Mouse (Mus musculus): Measurements from ENCODE around the gene Sema6b. TPM values are rescaled to one million over a fixed set of nuclear protein-coding genes. Genes with fewer than 3 reads are reported as not detected.
"Not testable (repeated sequence)": the region's sequence is repeated elsewhere in the genome, so short reads cannot be mapped to it uniquely, and the experiment has no call there.

Gene Sema6b
- polyA plus RNA-seq, 1 experiment, result 9.9 TPM

DNA sequence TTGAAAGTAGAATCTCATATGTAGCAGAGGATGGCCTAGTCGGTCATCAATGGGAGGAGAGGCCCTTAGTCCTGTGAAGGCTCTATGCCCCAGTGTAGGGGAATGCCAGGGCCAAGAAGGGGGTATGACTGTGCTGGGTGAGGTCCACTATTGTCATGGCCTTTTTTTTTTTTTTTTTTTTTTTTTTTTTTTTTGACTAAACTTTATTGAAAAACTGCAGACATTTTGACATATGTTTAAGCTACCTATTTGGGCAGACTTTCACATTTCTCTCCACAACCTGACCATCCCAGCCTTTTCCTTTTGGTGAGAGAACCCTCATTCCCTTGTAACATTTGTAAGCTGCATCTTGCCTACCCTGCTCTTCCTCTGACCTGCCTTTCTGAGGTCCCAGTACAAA lies 47.8 kb downstream of the Sema6b start:
- no peak for DNase-seq (ENCODE audit: low read depth)

DNA sequence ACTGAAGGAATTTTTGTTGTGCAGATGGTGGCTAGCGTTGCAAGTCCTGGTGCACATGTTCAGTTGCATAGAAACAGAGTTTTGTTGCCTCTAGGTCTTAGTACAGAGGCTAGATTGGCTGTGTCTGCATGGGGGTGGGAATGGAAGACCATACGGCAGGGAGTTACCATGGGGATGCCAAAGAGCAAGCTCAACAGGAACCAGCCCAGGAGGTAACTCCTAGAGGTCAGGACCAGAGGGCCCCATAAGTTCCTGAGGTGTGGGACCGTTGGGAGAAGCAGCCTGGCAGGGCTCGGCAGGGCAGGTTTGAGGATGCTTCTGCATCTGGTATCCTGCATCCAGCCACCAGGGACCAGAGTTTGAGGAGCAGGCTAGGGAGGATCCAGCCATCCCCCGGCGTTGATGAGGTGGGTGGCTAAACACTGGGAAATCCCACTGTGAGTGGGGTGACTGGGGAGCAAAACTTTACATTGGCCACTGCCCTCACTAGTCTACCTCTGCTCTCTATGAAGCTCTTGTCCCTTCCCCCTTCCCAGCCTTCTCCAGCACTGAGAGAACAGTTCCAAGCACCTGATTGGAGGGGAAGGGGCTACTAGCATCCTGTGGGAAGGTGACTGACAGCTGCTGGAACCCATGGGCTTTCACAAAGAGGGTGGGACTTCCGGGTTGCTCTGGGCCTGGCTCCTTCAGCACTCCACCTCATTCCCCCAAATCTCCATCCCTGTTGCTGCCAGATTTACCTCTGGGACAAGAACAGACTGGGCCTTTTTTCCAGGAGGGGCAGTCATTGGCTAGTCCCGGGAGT lies 59.2 kb downstream of the Sema6b start:
- no peak for DNase-seq (ENCODE audit: low read depth)

DNA sequence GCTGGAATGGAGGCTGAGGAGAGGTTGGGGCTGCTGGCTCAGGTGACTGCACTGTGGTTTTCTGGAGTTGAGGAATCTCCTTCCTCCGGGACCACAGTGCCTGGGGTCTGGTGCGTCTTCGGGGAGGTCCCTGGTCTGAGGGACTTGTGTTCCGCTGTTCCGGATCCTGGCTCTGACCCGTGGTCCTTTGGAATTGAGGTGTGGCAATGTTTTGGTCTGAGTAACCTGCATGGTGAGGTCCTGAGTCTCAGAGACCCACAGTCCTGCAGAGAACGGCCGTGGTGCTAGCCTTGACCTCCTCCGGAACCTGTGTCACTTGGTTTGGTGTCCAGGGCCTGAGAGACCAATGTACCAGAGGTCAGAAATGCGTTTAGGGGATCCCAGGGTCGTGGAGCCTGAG lies 60.2 kb downstream of the Sema6b start:
- no peak for DNase-seq (ENCODE audit: low read depth)

DNA sequence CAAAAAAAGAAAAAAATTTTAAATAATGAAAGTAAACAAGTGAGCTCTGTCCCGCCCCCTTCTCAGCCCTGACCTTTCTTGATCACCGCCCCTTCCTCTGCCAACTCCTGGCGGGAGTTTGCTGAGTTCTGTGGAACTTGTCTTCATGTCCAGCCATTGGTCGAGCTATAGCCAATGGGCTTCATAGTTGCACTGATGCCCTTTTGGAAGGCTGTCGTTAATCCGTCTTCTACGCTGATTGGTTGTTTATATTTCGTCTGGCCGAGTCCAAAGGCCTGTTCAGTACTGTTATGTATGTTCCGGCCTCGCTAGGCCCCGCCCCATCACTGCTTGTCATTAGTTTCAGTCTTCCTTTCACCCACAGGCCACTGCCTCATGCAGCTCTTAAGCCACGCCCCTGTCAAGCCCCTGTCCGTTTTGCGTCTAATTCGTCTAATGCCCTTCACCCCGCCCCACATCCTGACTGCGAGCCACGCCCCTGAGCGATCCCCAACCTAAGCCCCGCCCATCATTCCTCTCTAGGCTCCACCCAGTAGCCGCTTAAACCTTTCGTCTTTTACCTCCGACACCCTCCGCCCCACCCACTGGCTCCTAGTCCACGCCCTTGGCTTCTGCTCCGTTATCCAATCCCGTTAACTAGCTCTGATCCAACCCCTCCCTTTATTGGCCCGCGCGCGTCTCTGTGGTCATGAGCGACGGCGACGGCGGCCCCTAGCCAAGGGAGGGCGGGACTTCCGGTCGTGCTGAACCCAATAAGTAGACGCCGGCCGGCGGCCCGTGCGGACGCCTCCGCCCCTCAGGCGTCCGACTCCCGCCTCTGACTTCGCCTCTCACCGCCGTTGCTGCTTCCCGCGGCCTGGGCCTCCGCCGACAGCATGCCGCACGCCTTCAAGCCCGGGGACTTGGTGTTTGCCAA lies 61.0 kb downstream of the Sema6b start, which contains the start of gene Hdgfl2:
Gene Hdgfl2, plus strand, starts transcription at position 755 of the 916 bp plus-strand sequence.
- DNase-seq (ENCODE audit: low read depth), result peak; percentile 98

DNA sequence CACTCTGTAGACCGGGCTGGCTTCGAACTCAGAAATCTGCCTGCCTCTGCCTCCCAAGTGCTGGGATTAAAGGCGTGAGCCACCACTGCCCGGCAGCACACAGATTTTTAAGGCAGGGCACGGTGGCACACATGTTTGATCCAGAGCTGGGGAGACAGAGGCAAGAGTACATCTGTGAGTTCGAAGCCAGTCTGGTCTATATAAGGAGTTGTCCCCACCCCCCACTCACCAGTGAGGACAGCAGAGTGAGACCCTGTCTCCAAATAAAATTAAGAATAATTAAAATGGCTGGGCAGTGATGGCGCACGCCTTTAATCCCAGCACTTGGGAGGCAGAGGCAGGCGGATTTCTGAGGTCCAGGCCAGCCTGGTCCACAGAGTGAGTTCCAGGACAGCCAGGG lies 61.8 kb downstream of the Sema6b start:
- not testable (repeated sequence) for DNase-seq (ENCODE audit: low read depth)

DNA sequence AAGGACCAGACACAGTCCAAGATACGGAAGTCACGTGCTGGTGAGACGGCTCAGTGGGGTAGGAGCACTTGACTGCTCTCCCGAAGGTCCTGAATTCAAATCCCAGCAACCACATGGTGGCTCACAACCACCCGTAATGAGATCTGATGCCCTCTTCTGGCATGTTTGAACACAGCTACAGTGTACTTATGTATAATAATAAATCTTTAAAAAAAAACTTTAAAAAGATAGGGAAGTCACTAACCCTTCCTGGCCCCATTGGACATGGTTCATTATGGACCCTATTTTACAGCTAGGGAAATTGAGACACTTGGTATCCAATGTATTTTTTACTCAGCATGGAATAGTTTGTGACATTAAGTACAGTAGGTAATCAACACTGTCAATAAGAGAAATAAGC lies 62.6 kb downstream of the Sema6b start:
- DNase-seq (ENCODE audit: low read depth), result no peak

DNA sequence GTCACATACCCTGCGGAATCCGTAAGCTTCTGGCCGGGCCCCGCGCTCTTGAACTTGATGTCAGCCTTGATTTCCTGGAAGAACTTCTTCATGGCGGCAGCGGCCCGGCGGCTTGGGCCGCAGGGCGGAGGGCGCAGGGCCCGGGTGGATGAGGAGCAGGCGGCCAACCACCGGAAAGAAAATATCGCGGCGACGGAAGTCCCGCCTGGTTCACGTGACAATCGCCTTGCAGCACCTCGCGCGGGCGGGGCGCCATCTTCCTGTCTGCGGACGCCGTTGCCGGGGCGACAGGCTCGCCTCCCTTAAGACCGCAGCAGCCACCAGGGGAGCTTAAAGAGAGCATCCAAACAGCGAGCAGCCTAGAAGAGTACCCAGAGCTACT lies 65.3 kb downstream of the Sema6b start, which contains the start of gene Ubxn6:
Gene Ubxn6, minus strand, starts transcription at position 202 of the 382 bp plus-strand sequence.
- DNase-seq (ENCODE audit: low read depth), result no peak

DNA sequence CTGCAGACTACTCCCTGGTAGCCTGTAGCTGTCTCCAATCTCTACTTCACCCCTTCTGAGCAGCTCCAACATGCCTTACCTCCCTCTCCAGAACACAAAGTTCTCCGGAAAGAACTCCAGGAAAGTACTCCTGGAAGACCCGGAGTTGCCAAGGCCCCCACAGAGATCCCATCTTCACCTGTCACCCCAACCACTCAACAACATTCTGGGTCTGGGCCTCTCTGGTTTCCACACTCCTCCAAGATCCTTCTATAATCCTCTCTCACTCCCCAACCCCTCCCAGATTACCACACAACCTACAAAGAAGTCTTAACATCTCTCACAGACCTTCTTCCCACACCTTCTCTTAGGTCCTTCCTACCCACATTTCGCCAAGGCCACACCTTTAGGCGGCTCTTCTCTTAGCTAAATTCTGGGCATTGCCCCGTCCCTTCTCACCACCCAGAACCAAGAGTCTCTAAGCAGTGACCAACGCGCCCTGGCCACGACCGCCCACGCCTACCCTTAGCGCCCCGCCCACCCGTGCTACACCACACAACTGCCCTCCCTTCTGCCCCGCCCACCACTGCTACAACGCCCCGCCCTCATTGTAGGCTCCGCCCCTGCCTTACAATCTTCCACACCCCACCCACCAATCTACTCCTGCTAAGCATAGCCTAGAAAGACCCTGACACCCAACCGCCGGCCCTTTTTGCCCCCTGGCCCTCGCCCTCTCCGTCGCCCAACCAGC lies 65.9 kb downstream of the Sema6b start:
- DNase-seq (ENCODE audit: low read depth), result peak; percentile 56

Other genes starting within 250 kb of the Sema6b start
- 1.9 and 3.0 TPM in 2 replicates for gene Zfp959, start 248.2 kb downstream of the Sema6b start, polyA plus RNA-seq (2012; rRNA removed)
- gene Zfp119b, start 190.8 kb downstream of the Sema6b start, polyA plus RNA-seq (2012; rRNA removed), result 0.93 and 1.3 TPM in 2 replicates
- 3.8 and 7.3 TPM in 2 replicates for gene Ebi3, start 187.7 kb downstream of the Sema6b start, polyA plus RNA-seq (2012; rRNA removed)
- 8.3 and 8.5 TPM in 2 replicates for gene Yju2, start 181.2 kb downstream of the Sema6b start, polyA plus RNA-seq (2012; rRNA removed)
- 5.8 and 7.2 TPM in 2 replicates for gene Shd, start 169.9 kb downstream of the Sema6b start, polyA plus RNA-seq (2012; rRNA removed)
- gene Fsd1, start 153.8 kb downstream of the Sema6b start, polyA plus RNA-seq (2012; rRNA removed), result 0.15 and 0.44 TPM in 2 replicates
- 58.4 and 64.6 TPM in 2 replicates for gene Stap2, start 134.8 kb downstream of the Sema6b start, polyA plus RNA-seq (2012; rRNA removed)
- gene Mpnd, start 134.6 kb downstream of the Sema6b start, polyA plus RNA-seq (2012; rRNA removed), result 106 and 110 TPM in 2 replicates
- gene Sh3gl1, start 103.7 kb downstream of the Sema6b start, polyA plus RNA-seq (2012; rRNA removed), result 58.6 and 73.4 TPM in 2 replicates
- 2.8 and 2.9 TPM in 2 replicates for gene Chaf1a, start 99.9 kb downstream of the Sema6b start, polyA plus RNA-seq (2012; rRNA removed)
- 100 and 112 TPM in 2 replicates for gene Ubxn6, start 65.3 kb downstream of the Sema6b start, polyA plus RNA-seq (2012; rRNA removed)
- gene Hdgfl2, start 60.7 kb downstream of the Sema6b start, polyA plus RNA-seq (2012; rRNA removed), result 41.4 and 45.4 TPM in 2 replicates
- 600 and 937 TPM in 2 replicates for gene Plin4, start 30.5 kb downstream of the Sema6b start, polyA plus RNA-seq (2012; rRNA removed)
- 15.6 and 21.5 TPM in 2 replicates for gene Plin5, start 22.7 kb downstream of the Sema6b start, polyA plus RNA-seq (2012; rRNA removed)
- 306 and 347 TPM in 2 replicates for gene Lrg1, start 18.3 kb downstream of the Sema6b start, polyA plus RNA-seq (2012; rRNA removed)
- gene Tnfaip8l1, start 22.1 kb upstream of the Sema6b start, polyA plus RNA-seq (2012; rRNA removed), result 3.6 and 4.3 TPM in 2 replicates
- gene Mydgf, start 43.6 kb upstream of the Sema6b start, polyA plus RNA-seq (2012; rRNA removed), result 88.2 and 96.4 TPM in 2 replicates
- gene Dpp9, start 78.6 kb upstream of the Sema6b start, polyA plus RNA-seq (2012; rRNA removed), result 34.1 and 36.9 TPM in 2 replicates
- gene Fem1a, start 116.5 kb upstream of the Sema6b start, polyA plus RNA-seq (2012; rRNA removed), result 26.8 and 27.7 TPM in 2 replicates
- 22.9 and 23.8 TPM in 2 replicates for gene Ticam1, start 136.4 kb upstream of the Sema6b start, polyA plus RNA-seq (2012; rRNA removed)
- 40.7 and 53.2 TPM in 2 replicates for gene Plin3, start 152.5 kb upstream of the Sema6b start, polyA plus RNA-seq (2012; rRNA removed)
- 0.36 and 0.82 TPM in 2 replicates for gene Arrdc5, start 159.9 kb upstream of the Sema6b start, polyA plus RNA-seq (2012; rRNA removed)
- 4.8 and 8.0 TPM in 2 replicates for gene Uhrf1, start 163.0 kb upstream of the Sema6b start, polyA plus RNA-seq (2012; rRNA removed)
- 50.5 and 51.0 TPM in 2 replicates for gene Kdm4b, start 185.7 kb upstream of the Sema6b start, polyA plus RNA-seq (2012; rRNA removed)

Data from gonadal fat pad, adult 2 months (tissue).